Mouse (Mus musculus) embryonic facial prominence, embryonic 14.5 days (tissue): ENCODE results near the gene Hivep2. TPM values are rescaled to one million over a fixed set of nuclear protein-coding genes. Genes with fewer than 3 reads are reported as not detected.
A peak's percentile ranks its signal among the peaks of the same experiment; 100 is the strongest.

ENCODE experiments used
- ATAC-seq: fragments of 200-750 bp; cut with Nextera tagmentation; 2 replicates; pipeline ENCODE4 v1.8.0; 2017; ENCODE audit warnings: low read depth, moderate number of reproducible peaks, moderate TSS enrichment
- DNase-seq: peaks from one replicate; pipeline ENCODE4 v3.0.0-alpha.2; 2015; ENCODE audit warnings: low spot score
- H3K27ac ChIP-seq: fragments of 300-500 bp; sonication (generic); replicated peaks from 2 replicates; pipeline ENCODE4 v1.5.1; 2014; ENCODE audit warnings: low read depth, mild to moderate bottlenecking, low read length, moderate library complexity
- H3K27me3 ChIP-seq: fragments of 300-500 bp; sonication (generic); replicated peaks from 2 replicates; pipeline ENCODE4 v1.6.1; 2014; ENCODE audit warnings: low read length; ENCODE audit not compliant: control insufficient read depth, insufficient read depth
- H3K36me3 ChIP-seq: fragments of 300-500 bp; sonication (generic); 2 replicates; pipeline ENCODE4 v1.6.1; 2014; ENCODE audit warnings: low read length, mixed read lengths; ENCODE audit not compliant: control insufficient read depth, insufficient read depth
- H3K4me1 ChIP-seq: fragments of 300-500 bp; sonication (generic); 2 replicates; pipeline ENCODE4 v1.6.1; 2014; ENCODE audit warnings: antibody characterized with exemption, low read length; ENCODE audit not compliant: control insufficient read depth, insufficient read depth
- H3K4me2 ChIP-seq: fragments of 300-500 bp; sonication (generic); 2 replicates; pipeline ENCODE4 v1.6.1; 2014; ENCODE audit warnings: low read depth, mild to moderate bottlenecking, low read length, moderate library complexity, mixed read lengths
- H3K4me3 ChIP-seq: fragments of 300-500 bp; sonication (generic); 2 replicates; pipeline ENCODE4 v1.5.1; 2014; ENCODE audit warnings: low read depth, mild to moderate bottlenecking, low read length
- H3K9ac ChIP-seq: fragments of 300-500 bp; sonication (generic); 2 replicates; pipeline ENCODE4 v1.6.1; 2014; ENCODE audit warnings: low read depth, mild to moderate bottlenecking, low read length, moderate library complexity, mixed read lengths
- H3K9me3 ChIP-seq: fragments of 300-500 bp; sonication (generic); 2 replicates; pipeline ENCODE4 v1.6.1; 2016; ENCODE audit warnings: low read length; ENCODE audit not compliant: control insufficient read depth
- WGBS: fragments of 180-500 bp; shearing (Covaris S2); extraction: QIAGEN DNeasy Blood & Tissue Kit; methylation state at CpG from one replicate; pipeline ENCODE4 v1.1.7; 2014; 5-methylcytosine and 5-hydroxymethylcytosine counted together
- polyA plus RNA-seq: library from polyadenylated mRNA; unstranded; fragments of >200 nt; fragmentation: Nextera tagmentation; extraction: Ambion mirVana; gene quantifications from 2 replicates; pipeline ENCODE4 v1.2.1, GENCODE M21; 2014

Hivep2 gene
- polyA plus RNA-seq, 1 experiment from 2014 or later: 14.8 TPM

DNA sequence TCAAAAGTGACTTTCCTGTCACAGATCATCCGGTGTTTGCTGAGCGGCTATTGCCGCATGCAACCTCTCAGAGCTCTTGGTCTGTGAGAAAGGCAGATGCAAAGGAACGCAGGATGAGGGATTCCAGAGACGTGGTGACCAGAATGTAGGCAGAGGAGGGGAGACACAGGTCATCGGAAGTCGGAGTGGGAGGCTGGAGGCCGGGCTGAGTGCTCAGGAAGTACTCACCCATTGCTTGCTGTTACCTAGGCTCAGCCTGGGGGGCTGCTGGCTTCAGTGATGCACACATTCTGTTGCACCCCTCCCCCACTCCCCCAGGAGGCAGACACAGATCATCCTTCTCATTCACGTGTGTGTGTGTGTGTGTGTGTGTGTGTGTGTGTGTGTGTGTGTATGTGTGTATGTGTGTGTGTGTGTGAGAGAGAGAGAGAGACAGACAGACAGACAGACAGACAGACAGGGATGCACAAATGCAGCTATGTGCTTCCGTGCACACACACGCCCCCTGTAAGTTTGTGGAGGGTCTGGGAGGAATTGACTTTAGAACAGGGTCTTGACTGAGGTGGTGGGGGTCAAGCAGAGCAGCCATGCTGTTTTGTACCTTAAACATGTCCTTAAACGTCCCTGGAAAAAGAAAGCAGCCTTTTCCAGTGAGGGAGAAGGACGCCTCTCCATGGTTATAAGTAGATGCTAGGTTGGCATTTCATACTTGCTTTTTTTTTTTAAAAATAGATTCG, 78.3 kb downstream of the Hivep2 start:
- ATAC-seq (no peak), DNase-seq (peak; percentile 19)
- no peak overlapping the region for H3K4me2 ChIP-seq
- no peaks in the 10 kb centered on the region for H3K9me3 ChIP-seq
- H3K27me3 ChIP-seq: no peaks in the 10 kb centered on the region
- WGBS: 42% methylated on average over 13 of the region's 14 CpGs
- no peak overlapping the region for H3K9ac ChIP-seq
- no peaks in the 10 kb centered on the region for H3K36me3 ChIP-seq
- H3K4me1 ChIP-seq: peaks cover 33% of the 10 kb centered on the region
- H3K4me3 ChIP-seq: no peak overlapping the region
- H3K27ac ChIP-seq: no peak overlapping the region

- Histone ChIP-seq H3K4me3 (no peak overlapping the region), H3K4me2 (no peak overlapping the region), H3K36me3 (no peaks in the 10 kb centered on the region), H3K9ac (no peak overlapping the region), H3K9me3 (no peaks in the 10 kb centered on the region), H3K4me1 (peaks cover 33% of the 10 kb centered on the region), H3K27ac (no peak overlapping the region), H3K27me3 (no peaks in the 10 kb centered on the region)
- WGBS: 68% methylated on average over 5 of the region's 5 CpGs
- ATAC-seq (no peak), DNase-seq (no peak)
Observed at GRCm38 (mm10) chr10:14044783-14045392, 79.0 kb downstream of the Hivep2 start.

- H3K9me3 ChIP-seq: no peaks in the 10 kb centered on the region
- H3K4me2 ChIP-seq: no peak overlapping the region
- no peaks in the 10 kb centered on the region for H3K27me3 ChIP-seq
- ATAC-seq (no peak), DNase-seq (no peak)
- no peak overlapping the region for H3K4me3 ChIP-seq
- no peak overlapping the region for H3K9ac ChIP-seq
- 31% methylated on average over 4 of the region's 4 CpGs for WGBS
- peaks cover 33% of the 10 kb centered on the region for H3K4me1 ChIP-seq
- H3K27ac ChIP-seq: peak overlapping the region; percentile 4
- H3K36me3 ChIP-seq: no peaks in the 10 kb centered on the region
Observed at GRCm38 (mm10) chr10:14045745-14046144, 79.9 kb downstream of the Hivep2 start.

DNA sequence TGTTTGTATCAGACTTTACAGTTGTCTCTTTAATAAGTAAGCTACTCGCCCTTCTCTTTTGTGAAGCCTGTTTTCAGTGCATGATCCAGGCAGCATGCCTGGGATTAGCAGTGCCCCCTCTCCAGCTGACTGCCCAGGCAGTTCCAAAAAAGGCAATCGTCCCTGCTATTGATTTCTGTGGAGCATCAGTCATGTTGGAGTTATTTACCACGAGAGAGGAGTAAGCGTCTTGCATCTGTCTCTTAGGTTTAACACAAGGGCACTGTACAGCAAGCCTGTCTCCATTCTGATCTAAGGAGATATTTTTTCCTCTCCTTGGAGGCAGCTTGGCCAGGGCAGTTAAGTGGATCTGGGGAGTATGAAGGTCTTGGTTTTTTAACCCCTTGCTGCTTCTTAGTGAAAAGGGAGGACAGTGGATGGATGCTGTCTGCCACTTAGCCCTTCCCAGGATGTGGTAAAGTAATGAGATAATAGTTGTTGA, 80.3 kb downstream of the Hivep2 start:
- H3K36me3 ChIP-seq: no peaks in the 10 kb centered on the region
- 0 out of 2 replicates have a peak, but pooled peaks have one; percentile 16 for ATAC-seq
- H3K4me3 ChIP-seq: no peak overlapping the region
- H3K4me2 ChIP-seq: peak overlapping the region; percentile 7; the same call in 1 of the 2 replicates
- WGBS: 20% methylated on average over 4 of the region's 4 CpGs
- no peaks in the 10 kb centered on the region for H3K27me3 ChIP-seq
- DNase-seq: peak; percentile 63
- no peak overlapping the region for H3K9ac ChIP-seq
- H3K27ac ChIP-seq: peak overlapping the region; percentile 4; the same call in 1 of the 2 replicates
- peaks cover 33% of the 10 kb centered on the region for H3K4me1 ChIP-seq
- H3K9me3 ChIP-seq: no peaks in the 10 kb centered on the region

GRCm38 (mm10) chr10:14046935-14047334, 81.1 kb downstream of the Hivep2 start:
- no peak for ATAC-seq
- no peak overlapping the region for H3K4me3 ChIP-seq
- 61% methylated on average over 2 of the region's 2 CpGs for WGBS
- H3K4me1 ChIP-seq: peaks cover 33% of the 10 kb centered on the region
- H3K9ac ChIP-seq: no peak overlapping the region
- no peaks in the 10 kb centered on the region for H3K36me3 ChIP-seq
- H3K9me3 ChIP-seq: no peaks in the 10 kb centered on the region
- H3K27ac ChIP-seq: no peak overlapping the region
- H3K4me2 ChIP-seq: no peak overlapping the region
- DNase-seq: no peak
- H3K27me3 ChIP-seq: no peaks in the 10 kb centered on the region

DNA sequence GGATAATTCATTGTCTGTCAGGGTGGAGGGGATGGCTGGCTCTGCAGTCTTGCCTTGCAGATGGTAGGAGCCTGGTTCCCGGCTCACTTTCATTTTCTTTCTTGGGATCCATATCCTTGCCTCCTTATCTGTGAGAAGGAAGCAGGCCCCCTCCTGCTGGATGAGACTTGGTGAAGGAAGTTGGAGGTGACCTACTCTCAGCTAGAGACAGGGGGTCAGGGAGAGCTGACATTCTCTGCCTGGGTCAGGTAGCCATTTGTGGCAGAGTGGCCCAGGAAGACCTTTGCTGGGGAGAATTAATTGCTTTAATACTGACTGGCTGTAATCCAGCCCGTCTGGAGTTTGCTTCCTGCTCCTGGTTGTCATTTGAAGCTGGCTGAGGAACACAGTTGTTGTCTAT, 81.8 kb downstream of the Hivep2 start:
- Histone ChIP-seq H3K4me3 (no peak overlapping the region), H3K9ac (no peak overlapping the region), H3K4me2 (no peak overlapping the region), H3K27ac (no peak overlapping the region), H3K9me3 (no peaks in the 10 kb centered on the region), H3K36me3 (no peaks in the 10 kb centered on the region), H3K27me3 (no peaks in the 10 kb centered on the region), H3K4me1 (peaks cover 33% of the 10 kb centered on the region)
- ATAC-seq: 0 out of 2 replicates have a peak, but pooled peaks have one; percentile 2
- 36% methylated on average over 2 of the region's 2 CpGs for WGBS
- DNase-seq: peak; percentile 45

DNA sequence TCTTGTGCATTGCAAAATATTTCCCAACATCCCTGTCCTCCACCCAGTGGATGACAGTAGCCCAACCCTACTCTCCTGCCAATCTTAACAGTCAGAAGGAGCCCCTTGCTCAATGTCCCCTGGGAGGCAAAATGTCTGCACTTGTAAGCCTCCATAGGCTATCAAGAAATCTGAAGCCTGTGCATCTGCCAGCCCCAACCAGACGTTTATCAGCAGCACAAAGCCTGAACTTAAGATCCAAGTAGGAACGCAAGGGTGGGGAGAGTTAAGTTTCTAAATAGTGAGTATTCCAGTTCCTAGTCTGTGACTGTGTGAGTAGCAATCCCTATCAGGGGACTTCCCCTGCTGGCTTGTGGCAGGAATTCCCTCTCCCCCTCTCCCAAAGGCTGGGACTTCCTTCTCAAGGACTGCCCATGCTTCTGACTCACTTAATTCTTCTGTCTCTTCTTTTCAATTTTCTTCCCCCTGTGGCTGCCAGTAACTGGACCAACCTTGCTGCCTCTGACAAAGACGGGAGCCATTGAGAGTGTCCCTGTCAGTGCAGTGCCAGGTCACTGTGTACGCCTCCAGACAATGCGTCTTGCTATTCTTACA, 82.5 kb downstream of the Hivep2 start:
- DNase-seq (peak; percentile 70), ATAC-seq (peak; percentile 48; the same call in 1 of the 2 replicates)
- H3K4me1 ChIP-seq: peaks cover 33% of the 10 kb centered on the region
- no peaks in the 10 kb centered on the region for H3K36me3 ChIP-seq
- H3K27ac ChIP-seq: peak overlapping the region; percentile 35; the same call in 1 of the 2 replicates
- H3K4me2 ChIP-seq: no peak overlapping the region
- no peaks in the 10 kb centered on the region for H3K9me3 ChIP-seq
- H3K9ac ChIP-seq: no peak overlapping the region
- WGBS: 48% methylated on average over 5 of the region's 5 CpGs
- no peak overlapping the region for H3K4me3 ChIP-seq
- H3K27me3 ChIP-seq: no peaks in the 10 kb centered on the region

- Histone ChIP-seq H3K4me2 (no peak overlapping the region), H3K36me3 (no peaks in the 10 kb centered on the region), H3K9ac (no peak overlapping the region), H3K4me1 (peaks cover 31% of the 10 kb centered on the region), H3K9me3 (no peaks in the 10 kb centered on the region), H3K27ac (peak overlapping the region; percentile 35; the same call in 1 of the 2 replicates), H3K27me3 (no peaks in the 10 kb centered on the region), H3K4me3 (no peak overlapping the region)
- ATAC-seq (peak; percentile 78), DNase-seq (peak; percentile 82)
- WGBS: 46% methylated on average over 10 of the region's 10 CpGs
Observed at GRCm38 (mm10) chr10:14048916-14049445, 83.1 kb downstream of the Hivep2 start.
